In genomic region chr5:128579047-128579650, GRCm38 (mm10) we compare ENCODE assay signal across 15 mouse cellular contexts. TPM values are rescaled to one million over a fixed set of nuclear protein-coding genes. Genes with fewer than 3 reads are reported as not detected.
DNase-seq lines count a peak whose midpoint lies in the region; ATAC-seq lines count a peak whose summit lies in the region.
"Had no signal": no experiment of that assay in that cellular context is flagged by ENCODE, and none has a peak within 500 bp of the region (broad histone marks: within the 10 kb centered on the region; RNA-seq: fewer than 3 reads in every experiment).

No protein-coding gene starts in this region.

- peak; percentile 23 for DNase-seq in kidney, postnatal 10 days
- no peak for DNase-seq in kidney, postnatal 25 days
- peak; percentile 40 to 45 for DNase-seq in adrenal gland, adult 18-20 months (ENCODE audit: low spot score in 2 of 2)
- peak; percentile 62 for DNase-seq in urinary bladder, adult 2 months (ENCODE audit: low spot score)
- no peak for DNase-seq in frontal cortex, postnatal 36 days (ENCODE audit: low spot score in 2 of 2)
- DNase-seq in layer of hippocampus, postnatal 36 days: no peak
- DNase-seq in right cerebral cortex, postnatal 10 days (ENCODE audit: low spot score in 2 of 2): no peak
- DNase-seq: cerebellum, adult 18-20 months; gastrocnemius, postnatal 25 days; kidney, postnatal 36 days; spleen, adult 18-20 months; thymus, postnatal 36 days had no signal

- H3K27me3 ChIP-seq in lung, embryonic 15.5 days: no peaks in the 10 kb centered on the region
- H3K27me3 ChIP-seq: neural tube, embryonic 12.5 days had no signal

- H3K9me3 ChIP-seq in lung, embryonic 15.5 days: no peaks in the 10 kb centered on the region
- H3K9me3 ChIP-seq: neural tube, embryonic 12.5 days had no signal

- no peak overlapping the region for H3K4me2 ChIP-seq in lung, embryonic 15.5 days
- H3K4me2 ChIP-seq: neural tube, embryonic 12.5 days had no signal

- 30% methylated on average over 9 of the region's 9 CpGs for WGBS in lung, embryonic 15.5 days

- H3K4me3 ChIP-seq in lung, embryonic 15.5 days: no peak overlapping the region
- H3K4me3 ChIP-seq: neural tube, embryonic 12.5 days had no signal

- peaks cover 9% of the 10 kb centered on the region; the same call in 1 of the 2 replicates for H3K4me1 ChIP-seq in lung, embryonic 15.5 days

- no peaks in the 10 kb centered on the region for H3K36me3 ChIP-seq in lung, embryonic 15.5 days
- H3K36me3 ChIP-seq: neural tube, embryonic 12.5 days had no signal

- ATAC-seq in lung, embryonic 15.5 days (ENCODE audit: borderline replicate concordance, extremely low read depth, low FRiP score, low TSS enrichment): 0 out of 2 replicates have a peak, but pooled peaks have one; percentile 48

- H3K9ac ChIP-seq in lung, embryonic 15.5 days: no peak overlapping the region
- H3K9ac ChIP-seq: neural tube, embryonic 12.5 days had no signal

- no peak overlapping the region for H3K27ac ChIP-seq in lung, embryonic 15.5 days
- H3K27ac ChIP-seq: neural tube, embryonic 12.5 days had no signal

RNA-seq across cellular contexts. Expression of gene Fzd10, which starts 21.5 kb away (rescaled TPM):
- under 1 TPM; 0.16 to 0.40 TPM for total RNA-seq in adrenal gland, adult 18-20 months (2021)
- polyA plus RNA-seq in lung, embryonic 15.5 days (2015; fragmentation: Nextera tagmentation; extraction: Ambion mirVana): 0.98 and 1.0 TPM in 2 replicates
- 2.0 and 2.6 TPM in 2 replicates for polyA plus RNA-seq in urinary bladder, adult 2 months (2012; rRNA removed)
- total RNA-seq in layer of hippocampus, postnatal 36 days (2021): under 1 TPM; 0.48 to 0.60 TPM
- polyA plus RNA-seq: C2C12 had no signal

Comparison
In these comparisons a context has a peak if more than half of its experiments do, and no peak if none do; other contexts are left out.
1. DNase-seq: peak in kidney, postnatal 10 days (single experiment), adrenal gland, adult 18-20 months (2 of 2) and urinary bladder, adult 2 months (single experiment); none in kidney, postnatal 25 days (0 of 2), frontal cortex, postnatal 36 days (0 of 2), layer of hippocampus, postnatal 36 days (0 of 2) and right cerebral cortex, postnatal 10 days (0 of 2).